Mouse (Mus musculus) kidney, postnatal 25 days (tissue): ENCODE data around the gene Dse.

ENCODE experiments used
- DNase-seq, 2 experiments: peaks; one replicate each; pipeline ENCODE4 v3.0.0; 2021; ENCODE audit warnings: mixed read lengths in 2 of 2

Gene Dse

DNA sequence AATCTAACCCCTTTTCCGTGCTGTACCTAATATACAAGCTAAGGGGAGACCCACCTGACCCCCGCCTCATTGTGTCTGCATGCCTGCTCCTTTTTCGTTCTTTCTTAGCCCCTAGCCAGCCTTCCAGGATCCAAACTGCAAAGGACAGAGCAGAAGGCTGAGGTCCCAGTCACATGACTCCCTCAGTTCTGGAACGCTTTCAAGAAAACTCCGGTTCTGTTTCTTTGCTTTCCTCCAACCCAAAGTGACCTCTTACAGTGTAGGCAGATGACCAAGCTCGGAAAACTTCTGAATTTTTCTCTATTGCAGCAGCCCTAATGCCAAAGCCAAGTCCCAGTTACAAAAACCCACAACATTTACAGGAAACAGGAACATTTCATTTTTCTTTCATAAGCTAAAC, 79.1 kb downstream of the Dse start:
- DNase-seq, result peak; percentile 36 to 47

DNA sequence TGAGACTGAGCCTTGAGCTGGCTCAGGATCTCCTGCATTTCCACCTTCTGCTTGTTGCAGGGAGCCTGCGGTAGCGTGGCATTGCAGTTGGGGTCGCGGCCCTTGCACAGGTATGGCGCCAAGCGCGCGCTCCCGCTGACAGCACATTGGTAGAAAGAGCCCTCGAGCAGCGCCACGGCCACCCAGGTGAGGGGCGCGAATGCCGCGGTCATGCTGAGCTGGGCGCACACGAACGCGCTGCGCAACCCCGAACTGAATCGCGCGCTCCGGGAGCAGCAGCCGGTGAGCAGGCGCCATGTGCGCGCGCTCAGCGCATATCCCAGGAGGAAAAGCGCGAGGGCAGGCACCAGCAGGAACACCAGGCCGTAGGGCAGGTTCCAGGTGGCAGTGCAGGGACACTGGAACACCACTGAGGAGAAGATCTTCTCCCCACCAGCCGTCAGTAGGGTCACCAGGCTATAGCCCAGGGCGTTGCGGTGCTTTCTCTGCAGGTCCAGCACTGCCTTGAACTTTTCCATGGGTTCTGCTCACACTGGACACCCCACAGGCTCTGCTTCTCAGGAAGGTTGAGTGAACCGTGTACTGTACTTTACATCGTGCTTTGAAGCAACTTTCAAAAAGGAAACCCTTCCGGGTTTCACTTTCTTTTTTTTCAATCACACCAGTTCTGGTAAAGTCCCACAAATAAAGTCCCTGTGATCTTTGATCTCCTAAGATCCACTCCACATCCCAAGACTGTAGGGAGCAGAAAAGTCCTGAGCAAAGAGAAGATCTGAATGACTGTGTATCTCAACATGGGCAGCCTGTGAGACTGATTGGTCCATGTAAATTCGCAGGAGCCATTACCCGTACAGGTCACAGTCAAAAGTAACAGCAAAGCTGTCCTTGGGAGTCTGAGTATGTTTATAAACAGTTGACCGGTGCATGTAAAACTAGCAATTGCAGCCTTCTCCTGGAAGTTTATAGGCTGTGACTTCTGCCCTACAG, 79.8 kb downstream of the Dse start, which contains the start of gene Calhm6:
Gene Calhm6, minus strand, starts transcription at position 593 of the 987 bp plus-strand sequence.
- DNase-seq, result peak; percentile 25 to 59

DNA sequence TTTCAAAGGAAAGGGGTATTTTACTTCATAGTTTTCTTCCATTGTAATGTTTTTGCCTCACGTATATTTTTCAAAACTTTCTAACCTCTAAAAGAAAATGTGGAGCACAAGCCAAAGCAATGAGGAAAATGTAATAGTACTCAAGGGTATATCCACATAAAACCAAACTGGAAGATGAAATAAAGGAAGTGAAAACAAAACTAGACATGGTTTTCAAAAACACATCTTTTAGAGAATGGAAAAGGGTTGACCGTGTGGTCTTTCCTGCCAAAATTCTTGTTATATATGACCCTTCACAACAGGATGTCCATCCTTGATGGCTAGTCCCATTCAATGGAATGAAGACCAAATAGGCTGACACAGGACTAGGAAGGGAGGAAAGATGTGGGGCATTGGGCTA, 89.1 kb downstream of the Dse start:
- DNase-seq, result no peak

DNA sequence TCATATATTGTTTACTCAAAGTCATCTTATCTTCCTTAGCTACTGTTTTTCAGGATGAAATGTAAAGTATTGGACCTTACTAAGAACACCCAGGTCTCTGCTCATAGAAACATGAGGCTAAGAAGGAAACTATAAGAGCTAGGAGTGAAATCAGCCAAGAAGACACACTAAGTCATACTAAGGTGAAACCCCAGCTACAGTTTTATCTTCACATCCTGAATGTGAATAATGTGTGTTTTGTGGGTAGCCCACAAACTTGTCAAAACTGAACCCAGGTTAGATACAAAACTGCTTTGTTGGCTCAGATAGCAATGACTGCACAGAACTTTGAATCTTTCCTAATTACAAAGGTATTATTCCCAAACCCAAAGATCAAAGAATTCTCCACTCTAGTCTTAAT, 89.7 kb downstream of the Dse start:
- no peak for DNase-seq

DNA sequence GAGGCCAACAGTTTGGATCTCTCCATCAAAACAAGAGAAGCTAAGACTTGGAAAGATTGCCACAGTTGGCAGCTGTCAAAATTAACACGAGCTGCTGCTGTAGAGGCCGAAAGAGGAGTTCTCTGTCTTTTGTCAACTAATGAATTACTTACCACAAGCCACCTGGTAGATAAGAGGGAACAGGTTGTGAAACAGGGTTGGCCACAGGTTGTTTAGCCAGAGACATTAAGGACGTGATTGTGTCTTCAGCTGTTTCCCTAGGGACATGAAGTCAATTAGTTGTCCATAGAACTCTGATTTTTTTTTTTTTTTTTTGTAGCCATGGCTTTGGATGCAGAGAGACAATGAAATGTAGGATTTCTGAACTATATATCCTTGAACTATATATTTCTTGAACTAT, 90.4 kb downstream of the Dse start:
- no peak for DNase-seq

DNA sequence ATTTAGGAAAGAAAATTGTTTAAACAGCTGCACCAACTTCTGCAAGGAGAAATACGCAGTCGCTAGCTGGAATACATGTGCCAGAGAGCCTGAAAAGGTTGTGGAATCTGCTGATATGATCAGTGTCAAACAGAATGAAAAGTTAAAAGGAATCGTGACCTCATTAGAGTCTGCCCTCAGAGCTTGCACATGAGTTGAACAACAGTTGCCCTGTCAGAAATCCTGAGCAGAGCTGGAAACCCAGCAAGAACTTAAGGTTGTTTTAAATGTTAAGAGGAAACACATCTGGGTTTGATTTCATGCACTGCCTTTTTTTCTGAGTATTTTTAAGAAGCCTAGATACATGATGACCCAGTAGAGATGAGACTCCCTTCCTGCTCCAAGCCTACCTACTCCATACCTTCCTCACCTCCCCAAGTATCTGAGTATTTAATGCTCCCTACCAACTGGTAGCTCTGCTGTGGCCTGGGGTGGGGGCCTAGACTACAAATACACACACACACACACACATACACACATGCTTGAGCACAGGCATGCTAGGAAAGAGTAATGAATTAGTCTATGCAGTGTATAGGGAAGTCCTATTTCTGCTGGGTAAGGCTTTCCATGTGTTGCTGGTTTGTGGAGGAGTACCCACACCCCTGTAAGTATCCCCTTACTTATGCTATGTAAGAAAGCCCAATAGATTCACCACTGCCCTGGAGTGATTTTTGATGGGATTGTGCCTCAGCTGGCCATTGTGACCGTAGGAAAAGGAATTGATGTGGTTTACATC, 95.4 kb downstream of the Dse start:
- DNase-seq, result no peak

DNA sequence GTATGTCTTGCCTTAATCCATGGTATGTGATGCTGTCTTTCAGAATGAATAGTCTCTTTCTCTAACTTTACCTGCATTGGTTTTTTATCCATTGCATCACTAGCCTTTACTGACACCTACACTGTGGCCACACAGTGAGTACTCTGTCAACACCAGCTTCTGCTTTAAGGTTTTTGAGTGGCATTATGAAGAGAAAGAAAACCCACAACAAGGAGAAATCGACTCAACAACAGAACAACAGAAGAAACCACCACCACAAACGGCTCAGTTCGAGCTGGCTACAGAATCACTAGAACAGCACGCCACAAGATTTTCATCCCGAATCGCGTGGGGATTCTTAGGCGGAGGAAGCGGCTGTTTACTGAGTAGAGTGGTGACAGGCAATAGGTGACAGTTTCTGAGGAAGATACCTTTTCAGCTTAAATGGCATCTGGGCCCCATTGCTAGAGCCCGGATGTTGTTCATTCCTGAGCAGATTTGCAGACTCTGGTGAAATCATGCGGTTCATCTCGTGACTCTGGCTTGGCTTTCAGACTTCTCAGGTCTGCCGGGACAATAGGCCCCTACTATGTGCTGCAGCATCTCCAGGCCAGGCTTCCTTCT, 96.6 kb downstream of the Dse start:
- DNase-seq, result no peak
